Mouse (Mus musculus) liver, embryonic 14.5 days (tissue): ENCODE results near the gene Fam43b. TPM values are rescaled to one million over a fixed set of nuclear protein-coding genes. Genes with fewer than 3 reads are reported as not detected.

Experiments
- ATAC-seq: fragments of 200-750 bp; cut with Nextera tagmentation; 2 replicates; pipeline ENCODE4 v1.8.0; 2017; ENCODE audit warnings: moderate number of reproducible peaks, mild to moderate bottlenecking, moderate library complexity; ENCODE audit not compliant: insufficient read depth
- DNase-seq, 3 experiments: peaks; one replicate each; pipeline ENCODE4 v3.0.0-alpha.2; 2012 to 2013; ENCODE audit warnings: low read depth in 3 of 3, low spot score in 3 of 3
- H3K27ac ChIP-seq: fragments of 300-500 bp; sonication (generic); 2 replicates; pipeline ENCODE4 v1.5.1; 2014; ENCODE audit warnings: moderate library complexity, mild to moderate bottlenecking, control low read depth, inconsistent platforms
- H3K27me3 ChIP-seq: fragments of 300-500 bp; sonication (generic); 2 replicates; pipeline ENCODE4 v1.6.1; 2014; ENCODE audit warnings: mild to moderate bottlenecking, low read length, moderate library complexity; ENCODE audit not compliant: control insufficient read depth, insufficient read depth
- H3K36me3 ChIP-seq: fragments of 300-500 bp; sonication (generic); replicated peaks from 2 replicates; pipeline ENCODE4 v1.6.1; 2014; ENCODE audit warnings: low read depth; ENCODE audit not compliant: control insufficient read depth, insufficient read depth
- H3K4me1 ChIP-seq, 2 experiments: fragments of 200-500 bp in 1 of 2; fragments of 300-500 bp in 1 of 2; sonication (generic) in 1 of 2; replicated peaks; 2 replicates each; pipeline ENCODE4 v1.6.1; 2012 to 2014; ENCODE audit warnings: antibody characterized with exemption in 1 of 2, inconsistent platforms in 1 of 2, low read length in 1 of 2; ENCODE audit not compliant: control insufficient read depth in 2 of 2, insufficient read depth in 2 of 2
- H3K4me2 ChIP-seq: fragments of 300-500 bp; sonication (generic); 2 replicates; pipeline ENCODE4 v1.6.1; 2014; ENCODE audit warnings: low read depth, mild to moderate bottlenecking, control low read depth, moderate library complexity
- H3K4me3 ChIP-seq, 2 experiments: fragments of 200-500 bp in 1 of 2; fragments of 300-500 bp in 1 of 2; sonication (generic) in 1 of 2; 2 replicates each; pipeline ENCODE4 v1.5.1; 2012 to 2014; ENCODE audit warnings: low read depth in 2 of 2, low read length in 2 of 2, mild to moderate bottlenecking in 2 of 2, control low read depth in 1 of 2, inconsistent platforms in 1 of 2, moderate library complexity in 1 of 2; ENCODE audit not compliant: insufficient read depth in 1 of 2
- H3K9ac ChIP-seq: fragments of 300-500 bp; sonication (generic); replicated peaks from 2 replicates; pipeline ENCODE4 v1.6.1; 2014; ENCODE audit warnings: mild to moderate bottlenecking, control low read depth, moderate library complexity
- H3K9me3 ChIP-seq: fragments of 300-500 bp; sonication (generic); 2 replicates; pipeline ENCODE4 v1.6.1; 2016; ENCODE audit warnings: low read length, mixed read lengths; ENCODE audit not compliant: control insufficient read depth
- CTCF ChIP-seq: IDR thresholded peaks from 2 replicates; pipeline ENCODE4 v1.5.1; 2016; ENCODE audit warnings: antibody characterized with exemption, low read depth, control low read depth
- EP300 ChIP-seq: IDR thresholded peaks from 2 replicates; pipeline ENCODE4 v1.6.1; 2016; ENCODE audit warnings: antibody characterized with exemption, low read depth
- WGBS: fragments of 180-500 bp; shearing (Covaris S2); extraction: QIAGEN DNeasy Blood & Tissue Kit; methylation state at CpG from one replicate; pipeline ENCODE4 v1.1.7; 2014; ENCODE audit not compliant: insufficient replicate concordance; 5-methylcytosine and 5-hydroxymethylcytosine counted together
- polyA plus RNA-seq, 2 experiments: library from polyadenylated mRNA; depleted of rRNA in 1 of 2; stranded (reverse) in 1 of 2; unstranded in 1 of 2; fragments of >200 nt; fragmentation: Nextera tagmentation in 1 of 2; extraction: Ambion mirVana in 1 of 2; gene quantifications; 2 replicates each; pipeline versions ENCODE4 v1.2.1 to v1.2.3; 2012 to 2014

The Fam43b gene
- polyA plus RNA-seq, 2 experiments, result not detected

DNA sequence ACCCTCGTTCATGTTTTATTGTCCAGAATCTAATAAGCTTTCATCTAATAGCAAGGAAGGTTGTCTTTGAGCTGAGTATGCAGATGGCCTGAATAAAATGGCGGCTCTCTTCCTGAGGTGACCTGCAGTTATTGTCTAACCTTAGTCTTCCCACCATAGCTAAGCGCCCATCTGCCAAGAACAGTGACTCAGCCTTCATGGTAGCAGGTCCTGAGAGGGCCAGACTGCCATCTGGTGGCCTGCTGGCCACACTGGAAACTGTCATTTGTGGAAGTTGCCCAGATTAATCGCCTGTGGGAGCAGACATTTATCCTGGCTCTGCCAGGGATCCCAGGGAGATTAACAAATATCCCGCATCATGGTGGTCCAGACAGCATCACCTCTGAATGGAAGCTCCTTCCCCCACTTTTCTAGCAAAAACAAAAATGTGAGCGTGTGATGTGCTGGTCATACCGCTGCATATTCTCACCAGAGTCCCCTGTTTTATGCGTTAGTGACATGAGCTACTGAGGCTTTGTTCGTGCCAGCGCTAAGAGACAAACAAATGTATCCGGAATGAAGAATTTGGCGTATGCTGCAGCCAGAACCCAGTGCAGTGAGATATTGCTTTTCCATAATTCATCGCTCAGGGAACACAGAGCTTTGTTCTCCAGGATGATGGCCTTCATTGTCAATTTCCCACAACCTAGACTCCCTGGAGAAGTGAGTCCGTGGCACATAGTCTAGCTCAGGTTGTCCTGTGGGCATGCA is 17.1 kb downstream of the Fam43b start:
- 41% methylated on average over 14 of the region's 14 CpGs for WGBS
- Histone ChIP-seq H3K36me3 (no peaks in the 10 kb centered on the region), H3K4me1 (0 out of 4 replicates have a peak, but pooled peaks cover 0 to 2% of the 10 kb centered on the region in 2 experiments), H3K9ac (no peak overlapping the region), H3K4me2 (no peak overlapping the region), H3K27ac (no peak overlapping the region), H3K4me3 (no peak overlapping the region), H3K9me3 (no peaks in the 10 kb centered on the region), H3K27me3 (no peaks in the 10 kb centered on the region)
- peak in 1 of 3 experiments; percentile 24 for DNase-seq
- TF ChIP-seq CTCF (peak; percentile 81), EP300 (no peak)
- no peak for ATAC-seq

DNA sequence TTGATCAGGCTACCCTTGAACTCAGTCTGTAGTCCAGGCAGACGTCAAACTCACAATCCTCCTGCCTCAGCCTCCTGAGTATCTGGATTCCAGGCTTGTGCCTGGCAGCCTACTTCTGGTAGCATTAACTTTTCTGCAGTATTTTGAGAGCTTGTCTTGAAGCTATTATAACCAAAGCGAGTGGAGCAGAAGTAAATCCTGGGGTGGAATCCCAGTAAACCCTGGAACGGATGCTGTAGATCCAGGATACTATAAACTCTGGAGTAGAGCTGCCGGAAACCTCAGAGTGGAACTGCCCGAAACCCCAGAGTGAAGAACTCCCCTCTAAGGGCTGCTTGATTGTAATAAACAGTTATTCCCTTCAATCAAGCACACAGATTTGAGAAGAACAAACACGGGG is 18.8 kb downstream of the Fam43b start:
- DNase-seq (no peak), ATAC-seq (no peak)
- Histone ChIP-seq H3K9ac (no peak overlapping the region), H3K4me1 (0 out of 4 replicates have a peak, but pooled peaks cover 0 to 2% of the 10 kb centered on the region in 2 experiments), H3K27me3 (no peaks in the 10 kb centered on the region), H3K4me2 (no peak overlapping the region), H3K9me3 (no peaks in the 10 kb centered on the region), H3K36me3 (no peaks in the 10 kb centered on the region), H3K27ac (no peak overlapping the region), H3K4me3 (no peak overlapping the region)
- no peak for TF ChIP-seq EP300
- TF ChIP-seq CTCF, result no peak
- WGBS, result 40% methylated on average over 6 of the region's 6 CpGs

DNA sequence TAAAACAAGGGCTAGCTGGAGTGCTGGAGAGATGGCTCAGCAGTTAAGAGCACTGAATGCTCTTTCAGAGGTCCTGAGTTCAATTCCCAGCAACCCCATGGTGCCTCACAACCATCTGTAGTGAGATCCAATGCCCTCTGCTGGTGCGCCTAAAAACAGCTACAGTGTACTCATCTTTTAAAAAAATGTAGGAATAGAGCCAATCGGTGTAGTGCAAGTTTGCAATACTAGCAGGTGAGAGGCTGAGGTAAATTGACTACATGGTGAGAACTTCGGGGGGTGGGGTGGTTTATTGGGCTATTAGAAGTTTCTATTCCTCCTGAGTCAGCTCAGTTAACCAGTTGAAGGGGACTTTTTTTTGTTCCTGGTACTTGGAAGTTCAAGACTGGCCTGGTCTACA is 21.2 kb downstream of the Fam43b start:
- Histone ChIP-seq H3K9ac (no peak overlapping the region), H3K4me1 (0 out of 4 replicates have a peak, but pooled peaks cover 0 to 2% of the 10 kb centered on the region in 2 experiments), H3K4me2 (no peak overlapping the region), H3K27me3 (no peaks in the 10 kb centered on the region), H3K36me3 (no peaks in the 10 kb centered on the region), H3K4me3 (no peak overlapping the region), H3K27ac (no peak overlapping the region), H3K9me3 (no peaks in the 10 kb centered on the region)
- DNase-seq (no peak), ATAC-seq (no peak)
- WGBS, result 59% methylated on average over 3 of the region's 3 CpGs
- TF ChIP-seq EP300, result no peak
- TF ChIP-seq CTCF, result no peak

DNA sequence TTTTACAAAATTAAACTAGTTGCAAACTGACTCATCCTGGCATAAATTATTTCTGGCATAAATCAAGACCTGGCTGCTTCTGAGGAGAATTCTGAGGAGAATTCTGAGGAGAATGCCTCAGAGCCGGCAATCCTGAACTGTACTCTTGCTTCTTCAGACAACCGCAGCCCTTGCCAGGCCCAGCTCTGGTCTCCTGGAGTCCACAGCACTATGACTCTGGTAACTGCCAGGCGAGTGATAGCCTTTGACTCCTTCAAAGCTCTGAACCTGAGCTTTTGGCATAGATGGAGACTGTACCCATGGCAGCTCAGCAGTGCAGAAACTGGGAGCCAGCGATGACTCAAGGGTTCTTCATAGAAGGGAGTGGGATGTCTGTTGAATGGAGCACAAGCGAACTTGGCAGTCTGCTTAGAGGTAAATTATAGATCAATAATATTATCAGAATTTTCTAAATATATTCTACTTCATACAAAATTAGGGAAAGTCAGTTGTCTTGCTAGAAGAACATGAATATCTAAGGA is 25.3 kb downstream of the Fam43b start:
- no peaks in the 10 kb centered on the region for H3K36me3 ChIP-seq
- TF ChIP-seq CTCF (no peak), EP300 (no peak)
- H3K27ac ChIP-seq, result no peak overlapping the region
- DNase-seq (no peak), ATAC-seq (no peak)
- H3K27me3 ChIP-seq, result no peaks in the 10 kb centered on the region
- H3K4me1 ChIP-seq, result peaks cover 0 to 4% of the 10 kb centered on the region in 2 experiments; a peak in 2 of 4 replicates
- no peak overlapping the region for H3K4me3 ChIP-seq
- H3K9me3 ChIP-seq, result no peaks in the 10 kb centered on the region
- no peak overlapping the region for H3K4me2 ChIP-seq
- no peak overlapping the region for H3K9ac ChIP-seq
- WGBS, result 66% methylated on average over 5 of the region's 5 CpGs

DNA sequence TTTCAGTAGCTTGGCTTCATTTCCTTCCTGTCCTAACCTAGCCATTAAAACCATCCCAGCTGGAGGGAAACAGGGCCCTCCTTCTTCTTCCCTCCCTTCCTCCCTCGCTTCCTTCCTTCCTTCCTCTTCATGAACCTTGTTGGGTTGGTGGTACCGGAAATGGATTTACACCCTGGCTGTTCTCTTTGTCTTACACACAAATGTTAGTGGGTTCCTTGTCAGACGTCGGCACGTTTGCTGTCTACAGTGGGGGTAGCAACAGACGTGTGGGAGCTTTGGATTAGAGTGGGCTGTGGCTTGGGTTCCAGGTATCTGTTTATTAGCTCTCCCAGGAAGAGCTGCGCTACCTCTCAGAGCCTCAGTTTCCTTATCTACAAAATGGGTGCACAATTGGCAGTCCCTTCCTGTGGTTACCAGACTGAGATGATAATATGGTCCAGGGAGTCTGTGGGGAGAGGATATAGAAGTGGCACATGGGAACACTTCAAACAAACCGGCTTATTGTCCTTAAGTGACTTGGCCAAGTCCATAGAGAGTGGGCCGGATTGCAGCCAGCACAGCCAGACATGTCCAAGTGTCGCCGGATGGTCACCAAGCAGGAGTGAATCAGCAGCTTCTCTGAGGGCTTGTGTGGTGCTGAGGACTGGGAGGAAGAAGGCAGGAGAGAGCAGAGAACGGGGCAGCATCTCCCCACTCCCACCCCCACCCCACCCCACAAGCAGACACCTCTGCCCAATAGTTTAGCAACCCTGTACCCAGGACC is 27.6 kb downstream of the Fam43b start:
- no peak overlapping the region for H3K9ac ChIP-seq
- TF ChIP-seq EP300 (no peak), CTCF (no peak)
- no peak overlapping the region for H3K27ac ChIP-seq
- H3K9me3 ChIP-seq, result no peaks in the 10 kb centered on the region
- ATAC-seq (no peak), DNase-seq (no peak)
- H3K4me3 ChIP-seq, result no peak overlapping the region
- no peaks in the 10 kb centered on the region for H3K36me3 ChIP-seq
- H3K4me2 ChIP-seq, result peak overlapping the region; percentile 46
- H3K4me1 ChIP-seq, result peaks cover 0 to 4% of the 10 kb centered on the region in 2 experiments; a peak in 2 of 4 replicates
- no peaks in the 10 kb centered on the region for H3K27me3 ChIP-seq
- WGBS, result 30% methylated on average over 12 of the region's 12 CpGs
